Mouse (Mus musculus) heart, embryonic 11.5 days (tissue): Measurements from ENCODE around the gene Gm3642. TPM values are rescaled to one million over a fixed set of nuclear protein-coding genes. Genes with fewer than 3 reads are reported as not detected.
"Not testable (repeated sequence)": the region's sequence is repeated elsewhere in the genome, so short reads cannot be mapped to it uniquely, and the experiment has no call there.

Experiments
- ATAC-seq: fragments of 200-750 bp; cut with Nextera tagmentation; replicated peaks from 2 replicates; pipeline ENCODE4 v1.8.0; 2017; ENCODE audit warnings: moderate library complexity; ENCODE audit not compliant: insufficient number of reproducible peaks, low FRiP score, low TSS enrichment
- H3K27ac ChIP-seq: fragments of 300-500 bp; sonication (generic); 2 replicates; pipeline ENCODE4 v1.5.1; 2014; ENCODE audit warnings: mild to moderate bottlenecking, low read depth, low read length
- H3K27me3 ChIP-seq: fragments of 300-500 bp; sonication (generic); 2 replicates; pipeline ENCODE4 v1.6.1; 2014; ENCODE audit warnings: mild to moderate bottlenecking, low read length, mixed read lengths; ENCODE audit not compliant: control insufficient read depth, insufficient read depth
- H3K36me3 ChIP-seq: fragments of 300-500 bp; sonication (generic); 2 replicates; pipeline ENCODE4 v1.6.1; 2014; ENCODE audit warnings: mild to moderate bottlenecking, low read length, moderate library complexity, mixed read lengths; ENCODE audit not compliant: control insufficient read depth, insufficient read depth
- H3K4me1 ChIP-seq: fragments of 300-500 bp; sonication (generic); 2 replicates; pipeline ENCODE4 v1.6.1; 2014; ENCODE audit warnings: low read length; ENCODE audit not compliant: control insufficient read depth, insufficient read depth
- H3K4me2 ChIP-seq: fragments of 300-500 bp; sonication (generic); 2 replicates; pipeline ENCODE4 v1.6.1; 2014; ENCODE audit warnings: mild to moderate bottlenecking, moderate library complexity
- H3K4me3 ChIP-seq: fragments of 300-500 bp; sonication (generic); 2 replicates; pipeline ENCODE4 v1.5.1; 2014; ENCODE audit warnings: low read depth, low read length
- H3K9ac ChIP-seq: fragments of 300-500 bp; sonication (generic); 2 replicates; pipeline ENCODE4 v1.6.1; 2014; ENCODE audit warnings: mild to moderate bottlenecking, low read depth, low read length, moderate library complexity
- H3K9me3 ChIP-seq: fragments of 300-500 bp; sonication (generic); replicated peaks from 2 replicates; pipeline ENCODE4 v1.6.1; 2016; ENCODE audit warnings: low read length; ENCODE audit not compliant: control insufficient read depth
- WGBS: fragments of 180-500 bp; shearing (Covaris S2); extraction: QIAGEN DNeasy Blood & Tissue Kit; methylation state at CpG from one replicate; pipeline ENCODE4 v1.1.7; 2014; ENCODE audit not compliant: insufficient replicate concordance; 5-methylcytosine and 5-hydroxymethylcytosine counted together
- polyA plus RNA-seq: library from polyadenylated mRNA; unstranded; fragments of >200 nt; fragmentation: Nextera tagmentation; extraction: Ambion mirVana; gene quantifications from 2 replicates; pipeline ENCODE4 v1.2.1, GENCODE M21; 2014

Gm3642 gene
- polyA plus RNA-seq, result not detected in 2 replicates

DNA sequence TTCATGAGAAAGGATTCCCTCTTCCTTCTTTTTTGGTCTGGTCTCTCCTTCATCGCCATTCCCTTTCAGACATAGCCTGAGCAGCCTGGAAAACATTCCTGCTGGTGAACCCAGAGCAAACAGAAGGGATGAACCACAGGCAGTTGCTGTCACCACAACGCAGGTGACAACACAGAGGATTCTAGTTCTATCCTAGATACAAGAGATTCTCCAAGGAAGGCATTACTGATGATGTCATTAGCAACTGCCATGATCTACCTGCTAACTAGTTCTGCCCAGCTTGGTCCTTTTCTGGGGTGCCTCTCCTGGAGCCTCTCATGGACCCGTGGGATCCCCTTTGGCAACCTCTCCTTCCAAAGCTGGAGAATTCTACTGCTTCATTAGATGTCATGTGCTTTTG, at the start of gene Gm3642:
Gene Gm3642 (minus strand): TSS at position 101 of the 400 bp plus-strand sequence.
- no CpG with 5 or more reads among the region's 3 CpGs for WGBS
- ATAC-seq, H3K4me2 ChIP-seq, H3K36me3 ChIP-seq, H3K27ac ChIP-seq, H3K27me3 ChIP-seq, H3K4me1 ChIP-seq, H3K4me3 ChIP-seq, H3K9me3 ChIP-seq, H3K9ac ChIP-seq: not testable (repeated sequence)

GRCm38 (mm10) chr14:6889521-6890012, 49.5 kb upstream of the Gm3642 start, which contains the start of gene Gm3667:
TSS of gene Gm3667 (minus strand) at chr14:6889962.
- not testable (repeated sequence) for H3K9ac ChIP-seq, H3K27me3 ChIP-seq, H3K36me3 ChIP-seq, ATAC-seq, H3K4me1 ChIP-seq, H3K27ac ChIP-seq, H3K9me3 ChIP-seq
- Histone ChIP-seq H3K4me2 (peak within 1 kb of the TSS; percentile 60), H3K4me3 (peak within 1 kb of the TSS; percentile 34)
- WGBS, result 0% methylated on average over 8 of the region's 43 CpGs

DNA sequence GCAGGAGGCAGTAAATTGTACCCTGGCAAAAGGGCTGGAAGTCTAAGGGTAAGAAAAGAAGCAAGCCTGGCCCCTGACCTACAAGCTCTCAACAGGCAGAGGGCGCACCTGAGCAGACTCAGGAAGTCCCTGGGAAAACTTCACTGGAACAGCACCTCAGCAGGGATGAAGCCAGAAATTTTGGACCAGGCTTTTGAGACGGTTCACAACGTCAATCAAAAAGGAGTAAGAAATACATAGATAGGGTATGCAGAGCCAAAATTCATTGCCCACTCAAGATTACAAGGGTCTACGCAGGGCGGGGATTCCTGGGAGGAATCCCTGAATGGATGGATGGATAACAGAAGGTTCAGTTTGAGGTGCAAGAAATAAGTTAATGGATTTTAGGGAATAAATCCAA, 48.7 kb upstream of the Gm3642 start:
- H3K4me3 ChIP-seq, H3K9me3 ChIP-seq, ATAC-seq, H3K36me3 ChIP-seq, H3K4me1 ChIP-seq, H3K9ac ChIP-seq, H3K27me3 ChIP-seq, H3K27ac ChIP-seq: not testable (repeated sequence)
- H3K4me2 ChIP-seq, result peak overlapping the region; percentile 60
- 13% methylated on average over 4 of the region's 5 CpGs for WGBS

GRCm38 (mm10) chr14:6823297-6823696, 16.8 kb downstream of the Gm3642 start:
- not testable (repeated sequence) for H3K4me3 ChIP-seq, ATAC-seq, H3K9me3 ChIP-seq, H3K36me3 ChIP-seq, H3K27me3 ChIP-seq, H3K4me1 ChIP-seq, H3K9ac ChIP-seq, H3K4me2 ChIP-seq, H3K27ac ChIP-seq
- 77% methylated on average over 3 of the region's 3 CpGs for WGBS

Other genes with a start within 250 kb of the Gm3642 start
- 0.42 and 1.5 TPM in 2 replicates for gene Gm3629, start 249.7 kb downstream of the Gm3642 start, polyA plus RNA-seq
- gene Gm3460, start 217.9 kb downstream of the Gm3642 start, polyA plus RNA-seq, result 0.61 TPM in 1 of 2 replicates, not detected in the other
- 0.34 and 0.61 TPM in 2 replicates for gene Gm10251, start 156.1 kb downstream of the Gm3642 start, polyA plus RNA-seq
- gene Gm8050, start 120.1 kb downstream of the Gm3642 start, polyA plus RNA-seq, result not detected in 2 replicates
- gene Gm3636, start 98.0 kb downstream of the Gm3642 start, polyA plus RNA-seq, result 10.1 and 14.1 TPM in 2 replicates
- gene Gm8362, start 65.9 kb downstream of the Gm3642 start, polyA plus RNA-seq, result not detected in 2 replicates
- 1.2 and 2.1 TPM in 2 replicates for gene Gm3667, start 49.7 kb upstream of the Gm3642 start, polyA plus RNA-seq
- gene Gm6356, start 133.5 kb upstream of the Gm3642 start, polyA plus RNA-seq, result not detected in 2 replicates
- 0.19 TPM in 1 of 2 replicates, not detected in the other for gene Gm10406, start 187.1 kb upstream of the Gm3642 start, polyA plus RNA-seq
- not detected in 2 replicates for gene Gm3685, start 204.7 kb upstream of the Gm3642 start, polyA plus RNA-seq